14 mouse cellular contexts compared by ENCODE assay signal in genomic region chr17:84474312-84474711, GRCm38 (mm10). TPM values are rescaled to one million over a fixed set of nuclear protein-coding genes. Genes with fewer than 3 reads are reported as not detected.
DNase-seq lines count a peak whose midpoint lies in the region; ATAC-seq and TF ChIP-seq lines count a peak whose summit lies in the region.
"Had no signal": no experiment of that assay in that cellular context is flagged by ENCODE, and none has a peak within 500 bp of the region (broad histone marks: within the 10 kb centered on the region; RNA-seq: fewer than 3 reads in every experiment).

No protein-coding gene starts in this region.

- no peaks in the 10 kb centered on the region for H3K27me3 ChIP-seq in forebrain, embryonic 14.5 days (replicated peaks; ENCODE audit: control insufficient read depth, insufficient read depth, low read length)
- no peaks in the 10 kb centered on the region for H3K27me3 ChIP-seq in forebrain, embryonic 15.5 days
- H3K27me3 ChIP-seq in lung, postnatal 0 days (replicated peaks; ENCODE audit: insufficient read depth, low read length) = no peaks in the 10 kb centered on the region
- H3K27me3 ChIP-seq: heart, embryonic 13.5 days had no signal

- TF ChIP-seq POLR2A in lung, adult 2 months (IDR thresholded peaks at IDR 0.05; ENCODE audit: borderline replicate concordance, extremely low read depth, low read depth, low read length) = no peak

- H3K9me3 ChIP-seq in forebrain, embryonic 14.5 days (replicated peaks; ENCODE audit: control insufficient read depth, low read length) = no peaks in the 10 kb centered on the region
- H3K9me3 ChIP-seq in forebrain, embryonic 15.5 days = no peaks in the 10 kb centered on the region
- no peaks in the 10 kb centered on the region for H3K9me3 ChIP-seq in lung, postnatal 0 days (ENCODE audit: low read length)
- H3K9me3 ChIP-seq: heart, embryonic 13.5 days had no signal

- no peak overlapping the region for H3K9ac ChIP-seq in forebrain, embryonic 14.5 days (ENCODE audit: low read length)
- no peak overlapping the region for H3K9ac ChIP-seq in forebrain, embryonic 15.5 days (replicated peaks)
- H3K9ac ChIP-seq in lung, postnatal 0 days (replicated peaks; ENCODE audit: low read depth) = no peak overlapping the region
- H3K9ac ChIP-seq: heart, embryonic 13.5 days had no signal

- peak; percentile 70 for TF ChIP-seq CTCF in lung, postnatal 0 days (IDR thresholded peaks at IDR 0.05)
- no peak for TF ChIP-seq CTCF in lung, adult 2 months (IDR thresholded peaks at IDR 0.05; ENCODE audit: insufficient read depth, low read length)

- peak; percentile 36 for DNase-seq in forebrain, embryonic 14.5 days (ENCODE audit: low spot score)
- DNase-seq in kidney, postnatal 10 days = peak; percentile 46
- DNase-seq in kidney, adult 8-10 months = no peak
- DNase-seq in lung, postnatal 0 days (ENCODE audit: low spot score) = peak; percentile 68
- no peak for DNase-seq in lung, adult 2 months
- peak; percentile 24 for DNase-seq in embryo, embryonic 11 days
- DNase-seq in adrenal gland, adult 8-10 months = no peak
- DNase-seq: adrenal gland, postnatal 14 days; B cell, adult 2 months; cerebellum, adult 18-20 months; thymus, adult 2 months had no signal

- no peaks in the 10 kb centered on the region for H3K4me1 ChIP-seq in forebrain, embryonic 14.5 days (ENCODE audit: control insufficient read depth, insufficient read depth, low read length)
- no peaks in the 10 kb centered on the region for H3K4me1 ChIP-seq in forebrain, embryonic 15.5 days
- H3K4me1 ChIP-seq in lung, postnatal 0 days (ENCODE audit: insufficient read depth, low read depth, low read length) = no peaks in the 10 kb centered on the region
- H3K4me1 ChIP-seq in lung, adult 2 months (ENCODE audit: control insufficient read depth, insufficient read depth, low read length) = no peaks in the 10 kb centered on the region
- H3K4me1 ChIP-seq: heart, embryonic 13.5 days had no signal

- H3K4me2 ChIP-seq in forebrain, embryonic 14.5 days (ENCODE audit: low read length) = no peak overlapping the region
- H3K4me2 ChIP-seq in forebrain, embryonic 15.5 days (replicated peaks) = no peak overlapping the region
- no peak overlapping the region for H3K4me2 ChIP-seq in lung, postnatal 0 days (replicated peaks; ENCODE audit: low read depth, low read length)
- H3K4me2 ChIP-seq: heart, embryonic 13.5 days had no signal

- H3K36me3 ChIP-seq in forebrain, embryonic 14.5 days (ENCODE audit: control insufficient read depth, insufficient read depth, low read length) = no peaks in the 10 kb centered on the region
- no peaks in the 10 kb centered on the region for H3K36me3 ChIP-seq in forebrain, embryonic 15.5 days
- H3K36me3 ChIP-seq in lung, postnatal 0 days (ENCODE audit: insufficient read depth, low read length) = no peaks in the 10 kb centered on the region
- H3K36me3 ChIP-seq: heart, embryonic 13.5 days had no signal

- no peak overlapping the region for H3K27ac ChIP-seq in forebrain, embryonic 14.5 days (ENCODE audit: low read depth, low read length)
- H3K27ac ChIP-seq in forebrain, embryonic 15.5 days (replicated peaks) = no peak overlapping the region
- H3K27ac ChIP-seq in lung, postnatal 0 days (ENCODE audit: low read length) = no peak overlapping the region
- H3K27ac ChIP-seq: heart, embryonic 13.5 days had no signal

- ATAC-seq in forebrain, embryonic 14.5 days = no peak
- ATAC-seq in forebrain, embryonic 15.5 days (replicated peaks) = no peak
- ATAC-seq in lung, postnatal 0 days = peak; percentile 34; the same call in 1 of the 2 replicates

- H3K4me3 ChIP-seq in forebrain, embryonic 14.5 days (ENCODE audit: low read depth, low read length) = no peak overlapping the region
- no peak overlapping the region for H3K4me3 ChIP-seq in forebrain, embryonic 15.5 days
- no peak overlapping the region for H3K4me3 ChIP-seq in lung, postnatal 0 days (ENCODE audit: low read depth, low read length)
- no peak overlapping the region for H3K4me3 ChIP-seq in lung, adult 2 months (replicated peaks; ENCODE audit: extremely low read depth, low read depth, low read length)
- H3K4me3 ChIP-seq: heart, embryonic 13.5 days had no signal

- 52% methylated on average over 4 of the region's 4 CpGs for WGBS in forebrain, embryonic 14.5 days
- WGBS in forebrain, embryonic 15.5 days = 54% methylated on average over 4 of the region's 4 CpGs
- WGBS in lung, postnatal 0 days = 33% methylated on average over 4 of the region's 4 CpGs
- WGBS in lung, adult 2 months = 37% methylated on average over 4 of the region's 4 CpGs

- no peak for TF ChIP-seq EP300 in lung, postnatal 0 days (IDR thresholded peaks at IDR 0.05)

RNA-seq across cellular contexts. Expression of gene Thada, which starts 8.3 kb away (rescaled TPM):
- 4.0 and 7.0 TPM in 2 replicates for polyA plus RNA-seq in forebrain, embryonic 14.5 days (2014; fragmentation: Nextera tagmentation; extraction: Ambion mirVana)
- 6.0 and 6.3 TPM in 2 replicates for polyA plus RNA-seq in forebrain, embryonic 15.5 days (2015; fragmentation: Nextera tagmentation; extraction: Ambion mirVana)
- 2.3 and 2.8 TPM in 2 replicates for polyA plus RNA-seq in lung, postnatal 0 days (2015; fragmentation: Nextera tagmentation; extraction: Ambion mirVana)
- polyA plus RNA-seq in lung, adult 2 months (2012; rRNA removed) = 10.9 and 12.8 TPM in 2 replicates
- 10 to 100 TPM; 15.7 to 32.1 (median 19.0) TPM for total RNA-seq in adrenal gland, adult 8-10 months (2022)

RNA-seq across cellular contexts. Expression of gene Plekhh2, which starts 37.4 kb away (rescaled TPM):
- 0.88 and 1.3 TPM in 2 replicates for polyA plus RNA-seq in forebrain, embryonic 14.5 days (2014; fragmentation: Nextera tagmentation; extraction: Ambion mirVana)
- polyA plus RNA-seq in forebrain, embryonic 15.5 days (2015; fragmentation: Nextera tagmentation; extraction: Ambion mirVana) = 0.88 and 1.2 TPM in 2 replicates
- polyA plus RNA-seq in lung, postnatal 0 days (2015; fragmentation: Nextera tagmentation; extraction: Ambion mirVana) = 5.1 and 5.5 TPM in 2 replicates
- 8.0 and 12.1 TPM in 2 replicates for polyA plus RNA-seq in lung, adult 2 months (2012; rRNA removed)
- 1 to 10 TPM; 2.2 to 6.4 (median 4.2) TPM for total RNA-seq in adrenal gland, adult 8-10 months (2022)
- total RNA-seq: neutrophil, adult 5-6 weeks had no signal

Comparison
In these comparisons a context has a peak if more than half of its experiments do, and no peak if none do; other contexts are left out.
1. DNase-seq: peak in forebrain, embryonic 14.5 days (single experiment), kidney, postnatal 10 days (single experiment), lung, postnatal 0 days (single experiment) and embryo, embryonic 11 days (single experiment); none in kidney, adult 8-10 months (0 of 2), lung, adult 2 months (single experiment) and adrenal gland, adult 8-10 months (single experiment).